In the genomic region with DNA sequence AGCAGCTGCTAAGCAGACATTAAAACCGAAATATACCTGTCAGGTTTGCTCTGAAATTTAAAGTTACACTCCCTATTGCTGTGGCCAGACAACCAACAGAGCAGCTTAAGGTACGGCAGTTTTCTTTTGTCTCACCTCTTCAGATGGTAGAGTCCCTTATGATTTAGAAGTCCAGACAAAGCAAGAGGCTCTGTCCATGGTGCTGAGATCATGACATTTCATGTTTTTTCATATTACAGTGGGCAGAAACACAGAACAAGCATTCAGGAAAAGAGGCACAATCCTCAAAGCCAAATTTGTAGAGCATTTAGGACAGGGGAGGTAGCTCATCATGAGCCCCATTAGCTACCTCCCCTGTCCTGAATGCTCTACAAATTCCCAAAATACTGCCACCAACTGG, we compare ENCODE assay signal across 19 mouse cellular contexts.
A peak's percentile ranks its signal among the peaks of the same experiment; 100 is the strongest.
DNase-seq lines count a peak whose midpoint lies in the region; ATAC-seq lines count a peak whose summit lies in the region.
"Had no signal": no experiment of that assay in that cellular context is flagged by ENCODE, and none has a peak within 500 bp of the region (broad histone marks: within the 10 kb centered on the region; RNA-seq: fewer than 3 reads in every experiment).

No protein-coding gene starts in this region.

- peak; percentile 6 for DNase-seq in heart, postnatal 4 days
- DNase-seq in heart, adult 18-20 months: no peak
- peak; percentile 0 for DNase-seq in 416B (ENCODE audit: low read depth)
- DNase-seq in c-Kit-positive CD71-negative TER-119-negative erythroid progenitor cells, embryonic 14.5 days (ENCODE audit: low read depth): peak; percentile 0
- DNase-seq in hindlimb bud, embryonic 11.5 days (ENCODE audit: extremely low spot score, low read depth, low spot score): peak; percentile 12
- DNase-seq in thymus, postnatal 4 days: no peak
- DNase-seq in adrenal gland, adult 8-10 months: no peak
- no peak for DNase-seq in liver, embryonic 11.5 days (ENCODE audit: low spot score)
- DNase-seq: cerebellum, adult 18-20 months; gastrocnemius, postnatal 10 days; kidney, adult 8-10 months; liver, postnatal 0 days; right cerebral cortex, postnatal 4 days had no signal

- H3K4me2 ChIP-seq in liver, embryonic 11.5 days: no peak overlapping the region
- H3K4me2 ChIP-seq: forebrain, embryonic 15.5 days; limb, embryonic 13.5 days; midbrain, embryonic 15.5 days had no signal

- 64% methylated on average over 2 of the region's 2 CpGs for WGBS in liver, embryonic 11.5 days

- ATAC-seq in liver, embryonic 11.5 days (replicated peaks; ENCODE audit: low FRiP score): no peak
- ATAC-seq: forebrain, embryonic 15.5 days; hindbrain, embryonic 16.5 days; liver, postnatal 0 days; midbrain, embryonic 15.5 days had no signal

- H3K4me1 ChIP-seq in liver, embryonic 11.5 days (replicated peaks; ENCODE audit: control insufficient read depth, insufficient read depth, low read length): no peaks in the 10 kb centered on the region
- H3K4me1 ChIP-seq: forebrain, embryonic 15.5 days; limb, embryonic 13.5 days; midbrain, embryonic 15.5 days had no signal

- no peaks in the 10 kb centered on the region for H3K9me3 ChIP-seq in liver, embryonic 11.5 days (ENCODE audit: control insufficient read depth, low read length)
- H3K9me3 ChIP-seq: forebrain, embryonic 15.5 days; limb, embryonic 13.5 days; midbrain, embryonic 15.5 days had no signal

- H3K27me3 ChIP-seq in liver, embryonic 11.5 days (replicated peaks; ENCODE audit: control insufficient read depth, insufficient read depth, low read length): no peaks in the 10 kb centered on the region
- H3K27me3 ChIP-seq: forebrain, embryonic 15.5 days; limb, embryonic 13.5 days; midbrain, embryonic 15.5 days had no signal

- H3K27ac ChIP-seq in liver, embryonic 11.5 days (ENCODE audit: low read depth, low read length): no peak overlapping the region
- H3K27ac ChIP-seq: forebrain, embryonic 15.5 days; left cerebral cortex, adult 2 months; limb, embryonic 13.5 days; midbrain, embryonic 15.5 days had no signal

- no peaks in the 10 kb centered on the region for H3K36me3 ChIP-seq in liver, embryonic 11.5 days (ENCODE audit: control insufficient read depth, insufficient read depth, low read length)
- H3K36me3 ChIP-seq: forebrain, embryonic 15.5 days; limb, embryonic 13.5 days; midbrain, embryonic 15.5 days had no signal

- H3K4me3 ChIP-seq in liver, embryonic 11.5 days (ENCODE audit: low read depth, low read length): no peak overlapping the region
- H3K4me3 ChIP-seq: erythroblast, embryonic 14.5 days; forebrain, embryonic 15.5 days; left cerebral cortex, adult 2 months; limb, embryonic 13.5 days; midbrain, embryonic 15.5 days had no signal

- no peak overlapping the region for H3K9ac ChIP-seq in liver, embryonic 11.5 days (ENCODE audit: low read depth, low read length)
- H3K9ac ChIP-seq: forebrain, embryonic 15.5 days; limb, embryonic 13.5 days; liver, postnatal 0 days; midbrain, embryonic 15.5 days had no signal

Comparison
In these comparisons a context has a peak if more than half of its experiments do, and no peak if none do; other contexts are left out.
1. DNase-seq: peak in heart, postnatal 4 days (single experiment), 416B (single experiment), c-Kit-positive CD71-negative TER-119-negative erythroid progenitor cells, embryonic 14.5 days (single experiment) and hindlimb bud, embryonic 11.5 days (single experiment); none in heart, adult 18-20 months (0 of 2), thymus, postnatal 4 days (single experiment), adrenal gland, adult 8-10 months (single experiment) and liver, embryonic 11.5 days (single experiment).